Mouse (Mus musculus) embryonic facial prominence, embryonic 12.5 days (tissue): ENCODE measurements around the gene Stk39. TPM values are rescaled to one million over a fixed set of nuclear protein-coding genes. Genes with fewer than 3 reads are reported as not detected.

Experiments
- ATAC-seq: fragments of 200-750 bp; cut with Nextera tagmentation; 2 replicates; pipeline ENCODE4 v1.8.0; 2017; ENCODE audit not compliant: insufficient number of reproducible peaks, insufficient read depth, low FRiP score, low TSS enrichment
- H3K27ac ChIP-seq: fragments of 300-500 bp; sonication (generic); 2 replicates; pipeline ENCODE4 v1.5.1; 2016; ENCODE audit warnings: mild to moderate bottlenecking
- H3K27me3 ChIP-seq: fragments of 300-500 bp; sonication (generic); 2 replicates; pipeline ENCODE4 v1.6.1; 2016; ENCODE audit warnings: mild to moderate bottlenecking, moderate library complexity
- H3K36me3 ChIP-seq: fragments of 300-500 bp; sonication (generic); 2 replicates; pipeline ENCODE4 v1.6.1; 2016; ENCODE audit warnings: mild to moderate bottlenecking
- H3K4me1 ChIP-seq: fragments of 300-500 bp; sonication (generic); 2 replicates; pipeline ENCODE4 v1.6.1; 2016
- H3K4me2 ChIP-seq: fragments of 300-500 bp; sonication (generic); replicated peaks from 2 replicates; pipeline ENCODE4 v1.6.1; 2016; ENCODE audit warnings: mild to moderate bottlenecking, moderate library complexity
- H3K4me3 ChIP-seq: fragments of 300-500 bp; sonication (generic); 2 replicates; pipeline ENCODE4 v1.5.1; 2016; ENCODE audit warnings: mild to moderate bottlenecking
- H3K9ac ChIP-seq: fragments of 300-500 bp; sonication (generic); 2 replicates; pipeline ENCODE4 v1.6.1; 2016; ENCODE audit warnings: mild to moderate bottlenecking, moderate library complexity
- H3K9me3 ChIP-seq: fragments of 300-500 bp; sonication (generic); 2 replicates; pipeline ENCODE4 v1.6.1; 2016; ENCODE audit warnings: mild to moderate bottlenecking, moderate library complexity
- WGBS: fragments of 180-500 bp; shearing (Covaris S2); methylation state at CpG from one replicate; pipeline ENCODE4 v1.1.7; 2016; 5-methylcytosine and 5-hydroxymethylcytosine counted together
- polyA plus RNA-seq: library from polyadenylated mRNA; unstranded; fragments of >200 nt; fragmentation: Nextera tagmentation; extraction: Ambion mirVana; gene quantifications from 2 replicates; pipeline ENCODE4 v1.2.1, GENCODE M21; 2016

Stk39 gene
- polyA plus RNA-seq, 1 experiment from 2014 or later = 26.6 TPM

- Histone ChIP-seq H3K4me2 (no peak overlapping the region), H3K27ac (no peak overlapping the region), H3K4me3 (no peak overlapping the region), H3K9me3 (no peaks in the 10 kb centered on the region), H3K4me1 (no peaks in the 10 kb centered on the region), H3K36me3 (no peaks in the 10 kb centered on the region), H3K9ac (no peak overlapping the region), H3K27me3 (no peaks in the 10 kb centered on the region)
- WGBS = 73% methylated on average over 4 of the region's 4 CpGs
- no peak for ATAC-seq
Measured at GRCm38 (mm10) chr2:68196245-68196644, 275.8 kb downstream of the Stk39 start.

- no peaks in the 10 kb centered on the region for H3K4me1 ChIP-seq
- H3K4me3 ChIP-seq = no peak overlapping the region
- no peak for ATAC-seq
- H3K36me3 ChIP-seq = no peaks in the 10 kb centered on the region
- H3K27me3 ChIP-seq = no peaks in the 10 kb centered on the region
- no peak overlapping the region for H3K27ac ChIP-seq
- H3K4me2 ChIP-seq = no peak overlapping the region
- no peaks in the 10 kb centered on the region for H3K9me3 ChIP-seq
- 80% methylated on average over 4 of the region's 4 CpGs for WGBS
- no peak overlapping the region for H3K9ac ChIP-seq
Measured at GRCm38 (mm10) chr2:68194444-68194843, 277.6 kb downstream of the Stk39 start.

GRCm38 (mm10) chr2:68193465-68193837, 278.6 kb downstream of the Stk39 start:
- H3K36me3 ChIP-seq = no peaks in the 10 kb centered on the region
- H3K4me1 ChIP-seq = no peaks in the 10 kb centered on the region
- H3K9ac ChIP-seq = no peak overlapping the region
- no peak overlapping the region for H3K27ac ChIP-seq
- no peak overlapping the region for H3K4me3 ChIP-seq
- no peak for ATAC-seq
- H3K27me3 ChIP-seq = no peaks in the 10 kb centered on the region
- H3K9me3 ChIP-seq = no peaks in the 10 kb centered on the region
- no peak overlapping the region for H3K4me2 ChIP-seq

- Histone ChIP-seq H3K9me3 (no peaks in the 10 kb centered on the region), H3K36me3 (no peaks in the 10 kb centered on the region), H3K4me1 (no peaks in the 10 kb centered on the region), H3K27ac (no peak overlapping the region), H3K27me3 (no peaks in the 10 kb centered on the region), H3K4me2 (no peak overlapping the region), H3K9ac (no peak overlapping the region), H3K4me3 (no peak overlapping the region)
- 86% methylated on average over 5 of the region's 5 CpGs for WGBS
- ATAC-seq = no peak
Measured at GRCm38 (mm10) chr2:68192605-68193464, 279.2 kb downstream of the Stk39 start.

- H3K9ac ChIP-seq = no peak overlapping the region
- ATAC-seq = no peak
- H3K4me1 ChIP-seq = peaks cover 4% of the 10 kb centered on the region; the same call in 1 of the 2 replicates
- H3K4me2 ChIP-seq = no peak overlapping the region
- no peaks in the 10 kb centered on the region for H3K36me3 ChIP-seq
- H3K27ac ChIP-seq = no peak overlapping the region
- H3K4me3 ChIP-seq = no peak overlapping the region
- H3K9me3 ChIP-seq = no peaks in the 10 kb centered on the region
- no peaks in the 10 kb centered on the region for H3K27me3 ChIP-seq
- 87% methylated on average over 3 of the region's 3 CpGs for WGBS
Measured at GRCm38 (mm10) chr2:68176425-68176824, 295.6 kb downstream of the Stk39 start.

- no peak for ATAC-seq
- Histone ChIP-seq H3K27me3 (no peaks in the 10 kb centered on the region), H3K27ac (no peak overlapping the region), H3K36me3 (no peaks in the 10 kb centered on the region), H3K4me1 (peaks cover 4% of the 10 kb centered on the region; the same call in 1 of the 2 replicates), H3K4me3 (no peak overlapping the region), H3K4me2 (no peak overlapping the region), H3K9ac (no peak overlapping the region), H3K9me3 (no peaks in the 10 kb centered on the region)
- WGBS = 77% methylated on average over 10 of the region's 10 CpGs
Measured at GRCm38 (mm10) chr2:68171306-68171705, 300.8 kb downstream of the Stk39 start.

- no peak overlapping the region for H3K4me3 ChIP-seq
- WGBS = 79% methylated on average over 4 of the region's 4 CpGs
- H3K4me1 ChIP-seq = no peaks in the 10 kb centered on the region
- ATAC-seq = no peak
- H3K4me2 ChIP-seq = no peak overlapping the region
- H3K9ac ChIP-seq = no peak overlapping the region
- H3K9me3 ChIP-seq = no peaks in the 10 kb centered on the region
- H3K27me3 ChIP-seq = no peaks in the 10 kb centered on the region
- no peak overlapping the region for H3K27ac ChIP-seq
- no peaks in the 10 kb centered on the region for H3K36me3 ChIP-seq
Measured at GRCm38 (mm10) chr2:68162012-68162411, 310.1 kb downstream of the Stk39 start.

- no peak overlapping the region for H3K9ac ChIP-seq
- H3K27ac ChIP-seq = no peak overlapping the region
- H3K4me1 ChIP-seq = no peaks in the 10 kb centered on the region
- no peaks in the 10 kb centered on the region for H3K9me3 ChIP-seq
- H3K4me3 ChIP-seq = no peak overlapping the region
- no peak overlapping the region for H3K4me2 ChIP-seq
- 92% methylated on average over 2 of the region's 2 CpGs for whole genome bisulfite sequencing
- ATAC-seq = no peak
- no peaks in the 10 kb centered on the region for H3K36me3 ChIP-seq
- H3K27me3 ChIP-seq = no peaks in the 10 kb centered on the region
Measured at GRCm38 (mm10) chr2:68160566-68160965, 311.5 kb downstream of the Stk39 start.

Other genes starting within 250 kb of the Stk39 start
- gene 4933409G03Rik, start 110.1 kb upstream of the Stk39 start, polyA plus RNA-seq = not detected in 2 replicates
- not detected in 2 replicates for gene 4932414N04Rik, start 184.2 kb upstream of the Stk39 start, polyA plus RNA-seq